Mouse (Mus musculus): ENCODE results near the gene Wars2. TPM values are rescaled to one million over a fixed set of nuclear protein-coding genes. Genes with fewer than 3 reads are reported as not detected.

Gene Wars2
- polyA plus RNA-seq (2014; fragmentation: Illumina TruSeq; extraction: RNeasy Lipid Tissue Mini Kit (QIAGEN cat#74804); ENCODE audit: low read depth, low replicate concordance) = 4.3 TPM

DNA sequence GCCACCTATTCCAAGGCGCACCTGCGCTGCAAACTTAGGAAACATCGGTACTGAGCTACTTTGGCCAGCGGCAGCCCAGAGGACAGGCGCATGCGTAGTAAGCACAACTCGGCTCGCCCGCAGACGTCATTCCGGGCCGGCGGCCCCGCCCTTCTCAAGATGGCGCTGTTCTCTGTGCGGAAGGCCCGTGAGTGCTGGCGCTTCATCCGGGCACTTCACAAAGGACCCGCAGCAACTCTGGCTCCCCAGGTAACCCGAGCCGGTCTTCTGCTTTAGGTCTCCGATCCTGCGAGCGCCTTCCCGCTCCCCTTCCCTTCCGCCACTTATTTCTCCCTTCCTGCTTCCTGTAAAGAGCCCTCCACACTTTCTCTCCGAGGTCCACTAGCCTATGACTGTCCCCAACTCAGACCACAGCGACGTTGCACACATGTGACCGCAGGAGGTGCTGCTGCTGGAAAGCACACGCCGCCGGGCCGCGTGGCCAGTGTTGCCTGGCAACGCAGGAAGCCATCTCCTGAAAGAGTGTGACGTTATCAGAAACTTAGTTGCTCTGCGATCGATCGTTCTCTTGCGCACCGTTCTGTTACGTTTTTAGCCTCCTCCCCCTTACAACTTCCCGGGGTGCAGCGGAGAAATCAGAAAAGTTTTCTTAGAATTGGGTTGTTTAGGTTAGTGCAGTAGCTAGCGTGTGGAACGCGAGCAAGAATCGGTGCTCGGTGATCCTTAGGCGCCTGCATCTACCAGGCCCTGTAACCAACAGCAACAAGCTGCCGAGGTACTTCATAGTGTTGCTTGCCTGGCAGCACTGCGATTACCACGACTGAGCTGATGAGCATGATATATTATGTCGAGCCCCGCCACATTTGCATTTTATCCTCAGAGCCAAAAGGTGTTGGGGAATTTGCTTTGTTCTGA is at the start of gene Wars2:
TSS of gene Wars2 (plus strand) at position 129 of the 915 bp plus-strand sequence.

DNA sequence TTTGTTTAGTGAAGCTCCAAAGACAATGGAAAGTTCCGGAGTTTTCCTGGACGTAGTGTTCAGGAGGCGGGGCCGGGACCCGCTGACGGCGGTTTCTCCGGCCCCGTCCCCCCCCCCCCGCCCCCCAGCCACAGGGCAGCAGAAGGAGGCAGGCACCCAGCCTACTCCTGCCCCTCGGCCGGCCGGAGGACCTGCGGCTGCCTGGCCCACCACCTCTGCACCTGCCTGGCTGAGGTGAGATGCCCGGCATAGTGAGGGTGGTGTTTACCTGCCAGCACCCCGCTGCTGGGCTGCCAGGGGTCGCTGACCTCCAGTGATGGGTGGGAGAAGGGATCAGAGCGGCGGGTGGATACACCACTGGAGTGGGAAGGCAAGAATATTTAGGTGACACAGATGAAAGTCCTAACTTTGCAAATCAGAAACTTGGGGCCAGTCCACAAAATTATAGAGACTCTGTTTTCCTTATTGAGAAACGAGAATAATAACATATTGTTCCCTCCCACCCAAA is 99.4 kb downstream of the Wars2 start, which contains the start of gene Tbx15:
TSS of gene Tbx15 (plus strand) at position 169 of the 508 bp plus-strand sequence.

Other genes with a start within 250 kb of the Wars2 start
- gene Hao2, start 247.8 kb upstream of the Wars2 start, polyA plus RNA-seq (2014; fragmentation: Illumina TruSeq; extraction: RNeasy Lipid Tissue Mini Kit (QIAGEN cat#74804); ENCODE audit: low read depth, low replicate concordance) = not detected
- gene Tbx15, start 99.3 kb downstream of the Wars2 start, polyA plus RNA-seq (2014; fragmentation: Illumina TruSeq; extraction: RNeasy Lipid Tissue Mini Kit (QIAGEN cat#74804); ENCODE audit: low read depth, low replicate concordance) = 0.21 TPM